Mouse (Mus musculus) heart, adult 2 months (tissue): Measurements from ENCODE around the gene Cercam. TPM values are rescaled to one million over a fixed set of nuclear protein-coding genes. Genes with fewer than 3 reads are reported as not detected.
"Not testable (repeated sequence)": the region's sequence is repeated elsewhere in the genome, so short reads cannot be mapped to it uniquely, and the experiment has no call there.

Experiments used
- DNase-seq, 2 experiments: peaks; one replicate each; pipeline ENCODE4 v3.0.0; 2021
- H3K27ac ChIP-seq: fragments of 200-600 bp; 2 replicates; pipeline ENCODE4 v1.8.1; 2022
- H3K27me3 ChIP-seq: fragments of 200-500 bp; 2 replicates; pipeline ENCODE4 v1.6.1; 2012; ENCODE audit warnings: mild to moderate bottlenecking, low read length, inconsistent platforms, mixed read lengths; ENCODE audit not compliant: control insufficient read depth, insufficient read depth
- H3K36me3 ChIP-seq: fragments of 200-500 bp; 2 replicates; pipeline ENCODE4 v1.6.1; 2012; ENCODE audit warnings: low read length, inconsistent platforms; ENCODE audit not compliant: control insufficient read depth, insufficient read depth
- H3K4me1 ChIP-seq: fragments of 200-500 bp; 2 replicates; pipeline ENCODE4 v1.6.1; 2011; ENCODE audit warnings: low read length; ENCODE audit not compliant: control insufficient read depth, insufficient read depth
- H3K4me3 ChIP-seq: fragments of 200-600 bp; 2 replicates; pipeline ENCODE4 v1.8.1; 2022
- H3K79me2 ChIP-seq: fragments of 200-500 bp; replicated peaks from 2 replicates; pipeline ENCODE4 v1.6.1; 2012; ENCODE audit warnings: mild to moderate bottlenecking, inconsistent platforms, low read length, moderate library complexity, mixed read lengths; ENCODE audit not compliant: control insufficient read depth, insufficient read depth
- H3K9ac ChIP-seq: fragments of 200-500 bp; 2 replicates; pipeline ENCODE4 v1.6.1; 2012; ENCODE audit warnings: low read depth, mild to moderate bottlenecking, control low read depth, inconsistent platforms, low read length, mixed read lengths
- CTCF ChIP-seq: fragments of 200-600 bp; IDR thresholded peaks from 2 replicates; pipeline ENCODE4 v1.8.1; 2022; ENCODE audit warnings: antibody characterized with exemption, mild to moderate bottlenecking, moderate library complexity
- EP300 ChIP-seq: fragments of 200-500 bp; IDR thresholded peaks from 2 replicates; pipeline ENCODE4 v1.6.1; 2011; ENCODE audit warnings: low read depth, low read length, control low read depth; ENCODE audit not compliant: insufficient read depth
- POLR2A ChIP-seq: fragments of 200-500 bp; IDR thresholded peaks from 2 replicates; pipeline ENCODE4 v1.6.1; 2011; ENCODE audit warnings: mild to moderate bottlenecking, low read depth, low read length, control low read depth; ENCODE audit not compliant: insufficient read depth
- WGBS: fragments of 180-500 bp; shearing (Covaris S2); methylation state at CpG from one replicate; pipeline ENCODE4 v1.1.7; 2018; 5-methylcytosine and 5-hydroxymethylcytosine counted together
- intact Hi-C: fragments of 180-260 bp; cut with DNase I; formaldehyde crosslinking; loops from one replicate; pipeline ENCODE4 v1.15.1; 2025
- polyA plus RNA-seq: library from polyadenylated mRNA; depleted of rRNA; stranded (reverse); fragments of >200 nt; gene quantifications from 2 replicates; pipeline ENCODE4 v1.2.3, GENCODE M21; 2012
- total RNA-seq, 2 experiments: library from RNA; stranded (reverse); gene quantifications; 2 replicates each; pipeline ENCODE4 v1.2.3; 2021

Gene Cercam
- total and polyA plus RNA-seq, 3 experiments, result 3.0 to 6.9 (median 4.1) TPM

GRCm38 (mm10) chr2:29889991-29890833 lies 21.2 kb downstream of the Cercam start:
- H3K4me3 ChIP-seq, result peak overlapping the region; percentile 92
- peak; percentile 80 to 86 for DNase-seq
- H3K36me3 ChIP-seq, result no peaks in the 10 kb centered on the region
- H3K4me1 ChIP-seq, result peaks cover 2% of the 10 kb centered on the region
- peak overlapping the region; percentile 89 for H3K9ac ChIP-seq
- peak overlapping the region; percentile 76 for H3K27ac ChIP-seq
- intact Hi-C loops, result loop anchor here (5.0 kb wide), 2 partner anchors 63 to 87 kb away; no protein-coding TSS in a partner anchor
- peaks cover 4% of the 10 kb centered on the region; the same call in 1 of the 2 replicates for H3K79me2 ChIP-seq
- WGBS, result 2% methylated on average over 60 of the region's 61 CpGs
- H3K27me3 ChIP-seq, result no peaks in the 10 kb centered on the region
- TF ChIP-seq EP300 (no peak), CTCF (peak; percentile 46)

- intact Hi-C loops, result loop anchor here (5.0 kb wide), 2 partner anchors 64 to 86 kb away; no protein-coding TSS in a partner anchor
- H3K9ac ChIP-seq, result no peak overlapping the region
- WGBS, result 96% methylated on average over 6 of the region's 6 CpGs
- no peak overlapping the region for H3K27ac ChIP-seq
- TF ChIP-seq CTCF (no peak), POLR2A (no peak), EP300 (no peak)
- no peaks in the 10 kb centered on the region for H3K36me3 ChIP-seq
- no peak overlapping the region for H3K4me3 ChIP-seq
- peaks cover 2% of the 10 kb centered on the region for H3K4me1 ChIP-seq
- peaks cover 4% of the 10 kb centered on the region; the same call in 1 of the 2 replicates for H3K79me2 ChIP-seq
- no peak for DNase-seq
- no peaks in the 10 kb centered on the region for H3K27me3 ChIP-seq
Measured at GRCm38 (mm10) chr2:29891773-29892172, 22.8 kb downstream of the Cercam start.

- Histone ChIP-seq H3K4me3 (no peak overlapping the region), H3K4me1 (no peaks in the 10 kb centered on the region), H3K27ac (no peak overlapping the region), H3K27me3 (no peaks in the 10 kb centered on the region), H3K36me3 (no peaks in the 10 kb centered on the region), H3K79me2 (no peaks in the 10 kb centered on the region), H3K9ac (no peak overlapping the region)
- TF ChIP-seq CTCF, result no peak
- TF ChIP-seq EP300, result no peak
- TF ChIP-seq POLR2A, result no peak
- no peak for DNase-seq
- intact Hi-C loops, result no loop called here
- WGBS, result 97% methylated on average over 1 of the region's 1 CpGs
Measured at GRCm38 (mm10) chr2:29896071-29896470, 27.1 kb downstream of the Cercam start.

GRCm38 (mm10) chr2:29897366-29897765 lies 28.4 kb downstream of the Cercam start:
- Histone ChIP-seq H3K27me3 (no peaks in the 10 kb centered on the region), H3K9ac (no peak overlapping the region), H3K4me1 (no peaks in the 10 kb centered on the region), H3K27ac (no peak overlapping the region), H3K4me3 (no peak overlapping the region), H3K79me2 (no peaks in the 10 kb centered on the region), H3K36me3 (no peaks in the 10 kb centered on the region)
- WGBS, result 61% methylated on average over 2 of the region's 2 CpGs
- intact Hi-C loops, result no loop called here
- no peak for DNase-seq
- TF ChIP-seq CTCF (no peak), POLR2A (no peak), EP300 (no peak)

GRCm38 (mm10) chr2:29898081-29898480 lies 29.1 kb downstream of the Cercam start:
- no peak overlapping the region for H3K4me3 ChIP-seq
- DNase-seq, result no peak
- H3K79me2 ChIP-seq, result no peaks in the 10 kb centered on the region
- H3K27me3 ChIP-seq, result no peaks in the 10 kb centered on the region
- no peaks in the 10 kb centered on the region for H3K36me3 ChIP-seq
- H3K27ac ChIP-seq, result no peak overlapping the region
- intact Hi-C loops, result no loop called here
- TF ChIP-seq CTCF (no peak), EP300 (no peak), POLR2A (no peak)
- H3K4me1 ChIP-seq, result no peaks in the 10 kb centered on the region
- H3K9ac ChIP-seq, result no peak overlapping the region
- WGBS, result 92% methylated on average over 1 of the region's 1 CpGs

- Histone ChIP-seq H3K36me3 (no peaks in the 10 kb centered on the region), H3K9ac (no peak overlapping the region), H3K27ac (no peak overlapping the region), H3K79me2 (no peaks in the 10 kb centered on the region), H3K27me3 (no peaks in the 10 kb centered on the region), H3K4me1 (no peaks in the 10 kb centered on the region), H3K4me3 (no peak overlapping the region)
- no peak for DNase-seq
- TF ChIP-seq POLR2A (no peak), CTCF (no peak), EP300 (no peak)
- WGBS, result 70% methylated on average over 10 of the region's 10 CpGs
- intact Hi-C loops, result no loop called here
Measured at GRCm38 (mm10) chr2:29902194-29902593, 33.2 kb downstream of the Cercam start.

GRCm38 (mm10) chr2:29908171-29908570 lies 39.2 kb downstream of the Cercam start:
- H3K9ac ChIP-seq, H3K79me2 ChIP-seq, H3K36me3 ChIP-seq, H3K27ac ChIP-seq, DNase-seq, H3K4me1 ChIP-seq, H3K27me3 ChIP-seq, H3K4me3 ChIP-seq: not testable (repeated sequence)
- WGBS, result 76% methylated on average over 2 of the region's 2 CpGs
- intact Hi-C loops, result loop anchor here (5.0 kb wide), 1 partner anchor 91 kb away; no protein-coding TSS in a partner anchor
